In the genomic region with DNA sequence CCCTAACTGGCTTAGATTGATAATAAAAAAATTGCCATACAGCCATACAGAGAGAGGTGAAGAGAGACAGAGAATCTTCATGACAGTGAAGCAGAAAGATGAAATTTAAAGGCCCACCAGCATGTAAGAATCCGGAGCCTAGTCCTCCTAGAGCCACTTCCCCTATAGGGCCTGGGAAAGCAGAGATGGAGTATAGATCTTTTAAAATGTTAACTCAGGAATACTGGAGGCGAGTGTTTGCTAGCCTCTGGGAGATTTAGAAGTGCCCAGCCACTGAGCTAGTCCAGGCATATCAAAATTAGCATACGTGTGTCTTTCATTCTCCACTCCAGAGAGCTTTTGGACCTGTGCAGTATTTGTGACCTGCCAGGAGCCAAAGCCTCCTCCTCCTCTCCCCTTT, we compare ENCODE assay signal across 26 mouse cellular contexts. TPM values are rescaled to one million over a fixed set of nuclear protein-coding genes. Genes with fewer than 3 reads are reported as not detected.
DNase-seq lines count a peak whose midpoint lies in the region; ATAC-seq and TF ChIP-seq lines count a peak whose summit lies in the region.
"Had no signal": no experiment of that assay in that cellular context is flagged by ENCODE, and none has a peak within 500 bp of the region (broad histone marks: within the 10 kb centered on the region; RNA-seq: fewer than 3 reads in every experiment).

No protein-coding gene starts in this region.

- TF ChIP-seq RAD21 in CH12.LX (IDR thresholded peaks at IDR 0.05; ENCODE audit: low read depth, low read length): no peak

- no peak overlapping the region for H3K4me3 ChIP-seq in heart, embryonic 11.5 days (ENCODE audit: low read depth, low read length)
- peak overlapping the region in 2 of 3 experiments; percentile 0 to 22 for H3K4me3 ChIP-seq in CH12.LX (replicated peaks in 1 of 3; ENCODE audit: low read depth in 2 of 3, low read length in 2 of 3, poor library complexity in 1 of 3)
- H3K4me3 ChIP-seq in brown adipose tissue, adult 24 weeks (ENCODE audit: insufficient read depth, low read depth, low read length): no peak overlapping the region
- no peak overlapping the region for H3K4me3 ChIP-seq in small intestine, adult 2 months (ENCODE audit: low read depth, low read length)
- no peak overlapping the region for H3K4me3 ChIP-seq in layer of hippocampus, adult 2 months
- H3K4me3 ChIP-seq: embryonic facial prominence, embryonic 12.5 days; embryonic facial prominence, embryonic 15.5 days; heart, embryonic 13.5 days had no signal

- H3K36me3 ChIP-seq in heart, embryonic 11.5 days (ENCODE audit: control insufficient read depth, insufficient read depth, low read length): no peaks in the 10 kb centered on the region
- H3K36me3 ChIP-seq in CH12.LX (replicated peaks in 1 of 2; ENCODE audit: control insufficient read depth in 1 of 2, insufficient read depth in 1 of 2, low read length in 1 of 2): peaks cover 0 to 2% of the 10 kb centered on the region in 2 experiments
- no peaks in the 10 kb centered on the region for H3K36me3 ChIP-seq in small intestine, adult 2 months (ENCODE audit: control insufficient read depth, insufficient read depth, low read length)
- H3K36me3 ChIP-seq: embryonic facial prominence, embryonic 12.5 days; embryonic facial prominence, embryonic 15.5 days; heart, embryonic 13.5 days had no signal

- peaks cover 9% of the 10 kb centered on the region for H3K79me2 ChIP-seq in CH12.LX (replicated peaks; ENCODE audit: control insufficient read depth, extremely low read depth, insufficient read depth, poor library complexity, severe bottlenecking)

- no peaks in the 10 kb centered on the region for H3K4me1 ChIP-seq in heart, embryonic 11.5 days (ENCODE audit: control insufficient read depth, insufficient read depth, low read length)
- H3K4me1 ChIP-seq in CH12.LX (ENCODE audit: control insufficient read depth in 1 of 2, insufficient read depth in 2 of 2): peaks cover 8 to 38% of the 10 kb centered on the region in 2 experiments; a peak in 2 of 4 replicates
- peaks cover 9% of the 10 kb centered on the region; the same call in 1 of the 2 replicates for H3K4me1 ChIP-seq in brown adipose tissue, adult 24 weeks (ENCODE audit: control insufficient read depth, insufficient read depth, insufficient read length, low read length)
- peaks cover 3% of the 10 kb centered on the region; the same call in 1 of the 2 replicates for H3K4me1 ChIP-seq in small intestine, adult 2 months (ENCODE audit: control insufficient read depth, insufficient read depth, insufficient read length, low read length)
- H3K4me1 ChIP-seq: embryonic facial prominence, embryonic 15.5 days had no signal

- peak; percentile 64 for DNase-seq in heart, adult 11 months
- DNase-seq in CH12.LX (ENCODE audit: extremely low read depth): no peak
- DNase-seq in frontal cortex, adult 2 months (ENCODE audit: extremely low spot score in 1 of 2, low spot score in 1 of 2): no peak
- DNase-seq in ovary, postnatal 36 days (ENCODE audit: low spot score): no peak
- DNase-seq in layer of hippocampus, adult 2 months (ENCODE audit: low spot score in 2 of 2): no peak
- DNase-seq: adrenal gland, adult 2 months; adrenal gland, postnatal 25 days; B cell, adult 2 months; cerebellum, adult 11 months; cerebellum, adult 2 months; cerebellum, adult 9-11 months; cerebellum, postnatal 25 days; forebrain, postnatal 0 days; gastrocnemius, postnatal 25 days; heart, postnatal 14 days; heart, postnatal 4 days; kidney, adult 11 months had no signal

- no peak overlapping the region for H3K4me2 ChIP-seq in heart, embryonic 11.5 days
- peak overlapping the region; percentile 88 for H3K4me2 ChIP-seq in CH12.LX (ENCODE audit: insufficient read depth, low read depth, poor library complexity, severe bottlenecking)
- H3K4me2 ChIP-seq: embryonic facial prominence, embryonic 12.5 days; embryonic facial prominence, embryonic 15.5 days; heart, embryonic 13.5 days; hindbrain, embryonic 14.5 days had no signal

- no peak for TF ChIP-seq POLR2A in CH12.LX (IDR thresholded peaks at IDR 0.05; ENCODE audit: low read depth, low read length)
- no peak for TF ChIP-seq POLR2A in small intestine, adult 2 months (IDR thresholded peaks at IDR 0.05; ENCODE audit: low read depth, low read length)

- H3K9ac ChIP-seq in heart, embryonic 11.5 days (ENCODE audit: low read depth, low read length): no peak overlapping the region
- H3K9ac ChIP-seq in CH12.LX (ENCODE audit: insufficient read depth, low read depth): peak overlapping the region; percentile 71
- H3K9ac ChIP-seq: embryonic facial prominence, embryonic 12.5 days; embryonic facial prominence, embryonic 15.5 days; forebrain, postnatal 0 days; heart, embryonic 13.5 days; hindbrain, embryonic 14.5 days had no signal

- H3K27ac ChIP-seq in heart, embryonic 11.5 days (ENCODE audit: low read depth, low read length): no peak overlapping the region
- peak overlapping the region; percentile 39 for H3K27ac ChIP-seq in CH12.LX (ENCODE audit: insufficient read depth, low read depth)
- H3K27ac ChIP-seq in brown adipose tissue, adult 24 weeks (replicated peaks; ENCODE audit: low read depth, low read length): peak overlapping the region; percentile 14; the same call in 1 of the 2 replicates
- peak overlapping the region; percentile 33 for H3K27ac ChIP-seq in small intestine, adult 2 months (ENCODE audit: insufficient read depth, low read depth, low read length)
- H3K27ac ChIP-seq in layer of hippocampus, adult 2 months: no peak overlapping the region
- H3K27ac ChIP-seq: embryonic facial prominence, embryonic 12.5 days; embryonic facial prominence, embryonic 15.5 days; heart, embryonic 13.5 days; hindbrain, embryonic 14.5 days; hindbrain, postnatal 0 days had no signal

- TF ChIP-seq CTCF in CH12.LX (conservative IDR thresholded peaks at IDR 0.05 in 1 of 2, IDR thresholded peaks at IDR 0.05 in 1 of 2; ENCODE audit: low read depth in 2 of 2, low read length in 2 of 2): no peak
- TF ChIP-seq CTCF in small intestine, adult 2 months (IDR thresholded peaks at IDR 0.05; ENCODE audit: extremely low read depth, insufficient read length, insufficient replicate concordance, low read depth, low read length): no peak
- no peak for TF ChIP-seq CTCF in layer of hippocampus, adult 2 months (conservative IDR thresholded peaks at IDR 0.05)

- H3K9me3 ChIP-seq in heart, embryonic 11.5 days (replicated peaks; ENCODE audit: control insufficient read depth, low read length): no peaks in the 10 kb centered on the region
- H3K9me3 ChIP-seq in CH12.LX (replicated peaks; ENCODE audit: low read length): peaks cover 6% of the 10 kb centered on the region
- H3K9me3 ChIP-seq: embryonic facial prominence, embryonic 12.5 days; embryonic facial prominence, embryonic 15.5 days; heart, embryonic 13.5 days had no signal

- WGBS in heart, embryonic 11.5 days (ENCODE audit: insufficient replicate concordance): 69% methylated on average over 3 of the region's 3 CpGs
- 75% methylated on average over 3 of the region's 3 CpGs for WGBS in small intestine, adult 2 months

- no peak for ATAC-seq in heart, embryonic 11.5 days (replicated peaks; ENCODE audit: insufficient number of reproducible peaks, low FRiP score, low TSS enrichment)
- ATAC-seq: forebrain, embryonic 14.5 days; forebrain, postnatal 0 days; hindbrain, postnatal 0 days had no signal

- in situ Hi-C loops in CH12.LX (cut with MboI; ENCODE audit: low pct_ligation_motif_present, low pct_unique_long_range_greater_than_20kb, low sequenced_read_pairs): no loop called here

- H3K27me3 ChIP-seq in heart, embryonic 11.5 days (ENCODE audit: control insufficient read depth, insufficient read depth, low read length): no peaks in the 10 kb centered on the region
- H3K27me3 ChIP-seq in CH12.LX (replicated peaks): no peaks in the 10 kb centered on the region
- H3K27me3 ChIP-seq in small intestine, adult 2 months (ENCODE audit: control insufficient read depth, insufficient read depth, low read length): no peaks in the 10 kb centered on the region
- H3K27me3 ChIP-seq: embryonic facial prominence, embryonic 12.5 days; embryonic facial prominence, embryonic 15.5 days; heart, embryonic 13.5 days had no signal

- dilution Hi-C loops in CH12.LX (cut with MboI; ENCODE audit: extremely low pct_ligation_motif_present, extremely low pct_unique_long_range_greater_than_20kb, low sequenced_read_pairs): no loop called here

- no peak for TF ChIP-seq EP300 in CH12.LX (IDR thresholded peaks at IDR 0.05; ENCODE audit: low read length)

TF ChIP-seq in CH12.LX, 34 proteins besides CTCF, POLR2A, EP300 and RAD21 (continues in another document):
- TF ChIP-seq TBP (conservative IDR thresholded peaks at IDR 0.05; ENCODE audit: low read depth, low read length) (no peak), CHD1 (IDR thresholded peaks at IDR 0.05; ENCODE audit: low read depth, low read length) (peak; percentile 68; the same call in 1 of the 2 replicates)

RNA-seq across cellular contexts. Expression of gene Ube2n, which starts 5.7 kb away (rescaled TPM):
- 319 and 322 TPM in 2 replicates for polyA plus RNA-seq in heart, embryonic 11.5 days (2014; fragmentation: Nextera tagmentation; extraction: Ambion mirVana)
- total RNA-seq in CH12.LX (2012; rRNA removed) (71.9 and 117 TPM in 2 replicates), CH12.LX (2014; rRNA removed) (217 and 237 TPM in 2 replicates)
- polyA plus RNA-seq in CH12.LX (2012; ENCODE audit: insufficient read length, low read depth): 243 and 265 TPM in 2 replicates
- polyA plus RNA-seq in brown adipose tissue, adult 24 weeks (2012; ENCODE audit: insufficient read depth, insufficient read length, missing spikeins): 99.2 and 117 TPM in 2 replicates
- polyA plus RNA-seq in small intestine, adult 2 months (2012; rRNA removed): 6.7 and 17.5 TPM in 2 replicates
- 165 and 182 TPM in 2 replicates for polyA plus RNA-seq in frontal cortex, adult 2 months (2012; rRNA removed)
- total RNA-seq in layer of hippocampus, adult 2 months (2021): 100 to 1,000 TPM; 182 to 188 TPM

RNA-seq across cellular contexts. Expression of gene Mrpl42, which starts 7.5 kb away (rescaled TPM):
- polyA plus RNA-seq in heart, embryonic 11.5 days (2014; fragmentation: Nextera tagmentation; extraction: Ambion mirVana): 518 and 543 TPM in 2 replicates
- total RNA-seq in CH12.LX (2012; rRNA removed) (161 and 198 TPM in 2 replicates), CH12.LX (2014; rRNA removed) (381 and 389 TPM in 2 replicates)
- polyA plus RNA-seq in CH12.LX (2012; ENCODE audit: insufficient read length, low read depth): 197 and 223 TPM in 2 replicates
- polyA plus RNA-seq in brown adipose tissue, adult 24 weeks (2012; ENCODE audit: insufficient read depth, insufficient read length, missing spikeins): 749 and 770 TPM in 2 replicates
- polyA plus RNA-seq in small intestine, adult 2 months (2012; rRNA removed): 24.3 and 38.2 TPM in 2 replicates
- polyA plus RNA-seq in frontal cortex, adult 2 months (2012; rRNA removed): 141 and 147 TPM in 2 replicates
- 10 to 100 TPM; 71.7 to 74.5 TPM for total RNA-seq in layer of hippocampus, adult 2 months (2021)

RNA-seq across cellular contexts. Expression of gene Nudt4, which starts 54.7 kb away (rescaled TPM):
- polyA plus RNA-seq in heart, embryonic 11.5 days (2014; fragmentation: Nextera tagmentation; extraction: Ambion mirVana): 134 and 147 TPM in 2 replicates
- total RNA-seq in CH12.LX (2012; rRNA removed): 23.7 and 33.2 TPM in 2 replicates
- 38.0 and 39.2 TPM in 2 replicates for total RNA-seq in CH12.LX (2014; rRNA removed)
- 61.1 and 67.4 TPM in 2 replicates for polyA plus RNA-seq in CH12.LX (2012; ENCODE audit: insufficient read length, low read depth)
- polyA plus RNA-seq in brown adipose tissue, adult 24 weeks (2012; ENCODE audit: insufficient read depth, insufficient read length, missing spikeins): 168 and 234 TPM in 2 replicates
- 9.2 and 89.4 TPM in 2 replicates for polyA plus RNA-seq in small intestine, adult 2 months (2012; rRNA removed)
- 83.8 and 87.2 TPM in 2 replicates for polyA plus RNA-seq in frontal cortex, adult 2 months (2012; rRNA removed)
- total RNA-seq in layer of hippocampus, adult 2 months (2021): 10 to 100 TPM; 59.6 to 65.6 TPM

Comparison
In these comparisons a context has a peak if more than half of its experiments do, and no peak if none do; other contexts are left out.
1. H3K27ac ChIP-seq: peak in CH12.LX (single experiment), brown adipose tissue, adult 24 weeks (single experiment) and small intestine, adult 2 months (single experiment); none in heart, embryonic 11.5 days (single experiment) and layer of hippocampus, adult 2 months (single experiment).
2. H3K4me3 ChIP-seq: peak in CH12.LX (2 of 3); none in heart, embryonic 11.5 days (single experiment), brown adipose tissue, adult 24 weeks (single experiment), small intestine, adult 2 months (single experiment) and layer of hippocampus, adult 2 months (single experiment).